Mouse (Mus musculus) lung, embryonic 14.5 days (tissue): ENCODE results near the gene Slc35b1. TPM values are rescaled to one million over a fixed set of nuclear protein-coding genes. Genes with fewer than 3 reads are reported as not detected.

Experiments used
- ATAC-seq: fragments of 200-750 bp; cut with Nextera tagmentation; 2 replicates; pipeline ENCODE4 v1.8.0; 2017; ENCODE audit warnings: mild to moderate bottlenecking, moderate TSS enrichment, moderate library complexity; ENCODE audit not compliant: insufficient read depth
- DNase-seq: peaks from one replicate; pipeline ENCODE4 v3.0.0-alpha.2; 2015
- H3K27ac ChIP-seq: fragments of 300-500 bp; sonication (generic); 2 replicates; pipeline ENCODE4 v1.5.1; 2014; ENCODE audit warnings: low read depth, mild to moderate bottlenecking, moderate library complexity
- H3K27me3 ChIP-seq: fragments of 300-500 bp; sonication (generic); 2 replicates; pipeline ENCODE4 v1.6.1; 2014; ENCODE audit warnings: low read length, control low read depth; ENCODE audit not compliant: insufficient read depth
- H3K36me3 ChIP-seq: fragments of 300-500 bp; sonication (generic); 2 replicates; pipeline ENCODE4 v1.6.1; 2014; ENCODE audit warnings: control low read depth; ENCODE audit not compliant: insufficient read depth
- H3K4me1 ChIP-seq: fragments of 300-500 bp; sonication (generic); 2 replicates; pipeline ENCODE4 v1.6.1; 2014; ENCODE audit warnings: antibody characterized with exemption, control low read depth; ENCODE audit not compliant: insufficient read depth
- H3K4me2 ChIP-seq: fragments of 300-500 bp; sonication (generic); 2 replicates; pipeline ENCODE4 v1.6.1; 2014; ENCODE audit warnings: mild to moderate bottlenecking
- H3K4me3 ChIP-seq: fragments of 300-500 bp; sonication (generic); 2 replicates; pipeline ENCODE4 v1.5.1; 2014; ENCODE audit warnings: low read depth, low read length
- H3K9ac ChIP-seq: fragments of 300-500 bp; sonication (generic); 2 replicates; pipeline ENCODE4 v1.6.1; 2014
- H3K9me3 ChIP-seq: fragments of 300-500 bp; sonication (generic); 2 replicates; pipeline ENCODE4 v1.6.1; 2016; ENCODE audit warnings: low read depth, low read length, control low read depth
- CTCF ChIP-seq: IDR thresholded peaks from 2 replicates; pipeline ENCODE4 v1.5.1; 2016; ENCODE audit warnings: antibody characterized with exemption, low read depth
- WGBS: fragments of 180-500 bp; shearing (Covaris S2); extraction: QIAGEN DNeasy Blood & Tissue Kit; methylation state at CpG from one replicate; pipeline ENCODE4 v1.1.7; 2014; 5-methylcytosine and 5-hydroxymethylcytosine counted together
- polyA plus RNA-seq: library from polyadenylated mRNA; unstranded; fragments of >200 nt; fragmentation: Nextera tagmentation; extraction: Ambion mirVana; gene quantifications from 2 replicates; pipeline ENCODE4 v1.2.1, GENCODE M21; 2014

Gene Slc35b1
- 104 and 112 TPM in 2 replicates for polyA plus RNA-seq

DNA sequence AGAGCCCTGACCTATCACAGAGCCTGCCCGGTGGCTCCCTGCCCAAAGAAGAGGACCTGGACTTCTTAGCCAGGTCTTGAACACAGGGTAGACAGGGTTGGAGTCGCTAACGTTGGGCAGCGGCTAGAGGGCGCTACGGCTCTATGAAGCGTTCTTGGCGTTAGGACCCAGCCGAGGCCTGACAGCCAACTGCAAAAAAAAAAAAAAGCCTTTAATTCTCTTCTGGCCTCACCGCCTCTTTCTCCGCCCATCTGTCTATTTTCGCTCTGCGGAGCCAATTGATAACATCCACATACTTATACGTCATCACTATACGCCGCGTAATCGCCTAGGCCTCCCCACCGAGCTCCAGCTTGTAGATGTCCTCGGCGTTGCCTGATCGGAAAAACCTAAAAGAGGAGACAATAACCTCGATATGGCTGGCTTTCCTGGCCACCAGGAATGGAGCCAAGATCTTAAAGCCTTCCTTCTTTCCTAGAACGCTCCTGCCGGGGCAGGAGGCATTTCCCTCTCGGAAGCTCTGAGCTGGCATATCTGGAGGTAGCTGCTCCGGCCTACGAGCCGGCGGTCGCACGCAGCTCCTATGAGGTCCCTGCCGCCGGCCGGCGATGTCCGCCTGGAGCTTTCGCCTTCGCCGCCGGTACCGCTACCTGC is at the start of gene Slc35b1:
TSS of gene Slc35b1 (plus strand) at position 374 of the 654 bp plus-strand sequence.
- Histone ChIP-seq H3K36me3 (peaks cover 54% of the 10 kb centered on the region), H3K4me1 (peaks cover 5% of the 10 kb centered on the region; the same call in 1 of the 2 replicates), H3K9ac (peak within 1 kb of the TSS; percentile 88), H3K27ac (peak within 1 kb of the TSS; percentile 91), H3K4me3 (peak within 1 kb of the TSS; percentile 97), H3K4me2 (peak within 1 kb of the TSS; percentile 67), H3K27me3 (no peaks in the 10 kb centered on the region), H3K9me3 (no peaks in the 10 kb centered on the region)
- WGBS = under 1% methylated on average over 42 of the region's 42 CpGs
- DNase-seq (peak; percentile 100), ATAC-seq (peak; percentile 98)
- peak; percentile 89 for TF ChIP-seq CTCF

- Histone ChIP-seq H3K9me3 (no peaks in the 10 kb centered on the region), H3K4me2 (peak within 1 kb of the TSS; percentile 85), H3K4me3 (peak within 1 kb of the TSS; percentile 89), H3K4me1 (peaks cover 13% of the 10 kb centered on the region), H3K36me3 (no peaks in the 10 kb centered on the region), H3K9ac (peak within 1 kb of the TSS; percentile 79), H3K27ac (peak within 1 kb of the TSS; percentile 76), H3K27me3 (no peaks in the 10 kb centered on the region)
- WGBS = 0% methylated on average over 27 of the region's 27 CpGs
- TF ChIP-seq CTCF = peak; percentile 23; the same call in 1 of the 2 replicates
- ATAC-seq = peak; percentile 98
- DNase-seq = peak; percentile 95
Observed at GRCm38 (mm10) chr11:95336568-95337128, 47.8 kb upstream of the Slc35b1 start, which contains the start of gene Fam117a. TSS of gene Fam117a (plus strand) at chr11:95337018.

- peak overlapping the region; percentile 89 for H3K4me3 ChIP-seq
- 1% methylated on average over 49 of the region's 50 CpGs for WGBS
- peaks cover 13% of the 10 kb centered on the region for H3K4me1 ChIP-seq
- no peaks in the 10 kb centered on the region for H3K27me3 ChIP-seq
- peak; percentile 77 for ATAC-seq
- H3K4me2 ChIP-seq = peak overlapping the region; percentile 85
- H3K27ac ChIP-seq = peak overlapping the region; percentile 76
- TF ChIP-seq CTCF = no peak
- H3K9me3 ChIP-seq = no peaks in the 10 kb centered on the region
- peak; percentile 84 for DNase-seq
- no peaks in the 10 kb centered on the region for H3K36me3 ChIP-seq
- H3K9ac ChIP-seq = peak overlapping the region; percentile 79
Observed at GRCm38 (mm10) chr11:95337129-95337813, 47.2 kb upstream of the Slc35b1 start.

DNA sequence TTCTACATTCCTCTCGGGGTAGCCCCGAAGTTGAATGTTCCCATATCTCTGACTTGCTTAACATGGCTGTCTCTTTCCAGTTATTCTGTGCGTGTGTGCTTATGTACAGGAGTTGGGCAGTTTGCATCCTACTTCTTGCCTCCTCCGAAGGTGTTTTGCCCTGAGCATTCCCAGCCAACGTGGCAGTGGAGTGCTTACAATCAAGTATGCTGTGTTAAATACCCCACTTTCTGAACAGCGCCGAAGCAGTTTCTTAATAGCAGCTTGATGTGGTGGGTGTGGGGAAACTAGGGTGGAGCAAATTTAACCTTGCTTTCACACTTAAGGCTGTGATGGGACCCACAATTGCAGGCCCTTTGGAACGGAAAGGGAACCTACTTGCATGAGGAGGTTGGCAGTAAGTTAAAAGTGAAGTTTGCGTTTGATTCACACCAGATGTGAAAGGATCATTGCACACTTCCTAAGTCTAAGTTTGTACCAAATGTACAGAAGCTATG is 46.6 kb upstream of the Slc35b1 start:
- no peak for TF ChIP-seq CTCF
- no peak for ATAC-seq
- H3K27ac ChIP-seq = peak overlapping the region; percentile 27; the same call in 1 of the 2 replicates

DNA sequence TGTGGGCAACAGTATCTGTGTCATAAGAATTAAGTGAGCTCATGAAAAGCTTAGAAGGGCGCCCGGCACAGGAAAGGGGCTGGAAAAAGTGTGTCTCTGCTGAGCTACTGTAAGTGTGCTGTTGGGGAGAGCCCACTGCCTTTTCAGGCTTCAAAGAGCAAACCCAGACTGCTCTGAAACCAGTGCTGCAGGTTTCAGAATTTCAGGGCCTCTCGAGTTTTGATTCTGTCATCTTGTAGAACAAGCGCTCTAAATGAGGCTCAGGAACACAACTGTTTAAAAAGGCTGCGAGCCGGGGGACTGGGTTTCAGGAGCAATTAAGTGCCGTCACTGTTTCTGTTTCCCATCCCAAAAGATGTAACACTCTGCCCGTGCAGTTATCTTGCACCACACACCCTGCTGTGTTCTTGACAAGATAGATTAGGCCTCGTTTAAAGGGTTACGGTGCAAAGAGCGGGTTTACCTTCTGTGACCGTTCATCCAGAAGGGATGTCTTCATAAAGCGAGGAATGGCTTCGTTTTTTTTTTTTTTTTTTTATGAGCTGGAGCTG is 44.9 kb upstream of the Slc35b1 start:
- peaks cover 16% of the 10 kb centered on the region for H3K4me1 ChIP-seq

More for the DNA sequence above, 46.6 kb upstream of the Slc35b1 start:
- peaks cover 13% of the 10 kb centered on the region for H3K4me1 ChIP-seq
- peak overlapping the region; percentile 79 for H3K9ac ChIP-seq
- 12% methylated on average over 9 of the region's 9 CpGs for WGBS
- H3K4me3 ChIP-seq = peak overlapping the region; percentile 89
- H3K27me3 ChIP-seq = no peaks in the 10 kb centered on the region
- H3K9me3 ChIP-seq = no peaks in the 10 kb centered on the region
- DNase-seq = peak; percentile 14
- H3K36me3 ChIP-seq = no peaks in the 10 kb centered on the region
- peak overlapping the region; percentile 85 for H3K4me2 ChIP-seq

GRCm38 (mm10) chr11:95340259-95340658 is 44.2 kb upstream of the Slc35b1 start:
- no peak overlapping the region for H3K27ac ChIP-seq
- peak overlapping the region; percentile 85; the same call in 1 of the 2 replicates for H3K4me2 ChIP-seq
- H3K4me3 ChIP-seq = peak overlapping the region; percentile 89; the same call in 1 of the 2 replicates
- H3K9ac ChIP-seq = peak overlapping the region; percentile 14; the same call in 1 of the 2 replicates
- H3K36me3 ChIP-seq = no peaks in the 10 kb centered on the region
- DNase-seq (no peak), ATAC-seq (no peak)
- H3K4me1 ChIP-seq = peaks cover 16% of the 10 kb centered on the region
- TF ChIP-seq CTCF = no peak
- no peaks in the 10 kb centered on the region for H3K27me3 ChIP-seq
- no peaks in the 10 kb centered on the region for H3K9me3 ChIP-seq
- WGBS = 76% methylated on average over 1 of the region's 1 CpGs

More for the DNA sequence above, 44.9 kb upstream of the Slc35b1 start:
- peak; percentile 56 for DNase-seq
- ATAC-seq = no peak
- H3K27ac ChIP-seq = peak overlapping the region; percentile 64
- peak overlapping the region; percentile 85 for H3K4me2 ChIP-seq
- H3K36me3 ChIP-seq = no peaks in the 10 kb centered on the region
- H3K4me3 ChIP-seq = peak overlapping the region; percentile 89
- 14% methylated on average over 14 of the region's 14 CpGs for WGBS
- peak overlapping the region; percentile 21 for H3K9ac ChIP-seq
- H3K9me3 ChIP-seq = no peaks in the 10 kb centered on the region
- no peaks in the 10 kb centered on the region for H3K27me3 ChIP-seq
- TF ChIP-seq CTCF = no peak
